Mouse (Mus musculus) CH12.LX (cell line): ENCODE measurements around the gene Pcolce2. TPM values are rescaled to one million over a fixed set of nuclear protein-coding genes. Genes with fewer than 3 reads are reported as not detected.

Experiments
- DNase-seq: peaks from one replicate; pipeline ENCODE4 v3.0.0-alpha.2; 2013; ENCODE audit errors: extremely low read depth
- H3K27ac ChIP-seq: 2 replicates; pipeline ENCODE4 v1.5.1; 2012; ENCODE audit warnings: low read depth, mild to moderate bottlenecking, control low read depth, moderate library complexity; ENCODE audit not compliant: insufficient read depth
- H3K27me3 ChIP-seq: replicated peaks from 2 replicates; pipeline ENCODE3; 2012; ENCODE audit warnings: inconsistent platforms
- H3K36me3 ChIP-seq, 2 experiments: replicated peaks in 1 of 2; 2 replicates each; pipeline versions ENCODE3 to v1.6.1; 2012; ENCODE audit warnings: inconsistent platforms in 1 of 2, low read length in 1 of 2, mild to moderate bottlenecking in 1 of 2, mixed read lengths in 1 of 2, moderate library complexity in 1 of 2; ENCODE audit not compliant: control insufficient read depth in 1 of 2, insufficient read depth in 1 of 2
- H3K4me1 ChIP-seq, 2 experiments: 2 replicates each; pipeline ENCODE4 v1.6.1; 2012; ENCODE audit warnings: inconsistent platforms in 1 of 2, moderate library complexity in 1 of 2; ENCODE audit not compliant: insufficient read depth in 2 of 2, control insufficient read depth in 1 of 2
- H3K4me2 ChIP-seq: 2 replicates; pipeline ENCODE4 v1.6.1; 2012; ENCODE audit warnings: low read depth, mild to moderate bottlenecking, control low read depth; ENCODE audit not compliant: poor library complexity, insufficient read depth, severe bottlenecking
- H3K4me3 ChIP-seq, 3 experiments: fragments of 150-350 bp in 1 of 3; sonication (generic) in 1 of 3; replicated peaks in 1 of 3; 2 replicates each; pipeline versions ENCODE3 to v1.5.1; 2011 to 2012; ENCODE audit warnings: low read depth in 2 of 3, low read length in 2 of 3, mild to moderate bottlenecking in 2 of 3, moderate library complexity in 2 of 3, control low read depth in 1 of 3, improper control_type of control experiment in 1 of 3, inconsistent platforms in 1 of 3, mixed read lengths in 1 of 3; ENCODE audit not compliant: poor library complexity in 1 of 3
- H3K79me2 ChIP-seq: replicated peaks from 2 replicates; pipeline ENCODE4 v1.6.1; 2012; ENCODE audit warnings: mild to moderate bottlenecking, moderate library complexity; ENCODE audit not compliant: control insufficient read depth, poor library complexity, insufficient read depth, severe bottlenecking; ENCODE audit errors: extremely low read depth
- H3K9ac ChIP-seq: 2 replicates; pipeline ENCODE4 v1.6.1; 2012; ENCODE audit warnings: low read depth, mild to moderate bottlenecking, control low read depth, moderate library complexity; ENCODE audit not compliant: insufficient read depth
- H3K9me3 ChIP-seq: replicated peaks from 2 replicates; pipeline ENCODE3; 2012; ENCODE audit warnings: low read length, inconsistent platforms, mixed read lengths
- ELF1 ChIP-seq: IDR thresholded peaks from 2 replicates; pipeline ENCODE4 v1.6.1; 2014; ENCODE audit warnings: low read depth, mild to moderate bottlenecking, inconsistent platforms, low read length, improper control_type of control experiment
- GABPA ChIP-seq: IDR thresholded peaks from 2 replicates; pipeline ENCODE4 v1.6.1; 2012; ENCODE audit warnings: low read depth, low read length, improper control_type of control experiment, inconsistent platforms; ENCODE audit not compliant: insufficient replicate concordance
- JUND ChIP-seq: conservative IDR thresholded peaks from 2 replicates; pipeline ENCODE4 v1.6.1; 2011; ENCODE audit warnings: low read depth, low read length, improper control_type of control experiment
- KAT2A ChIP-seq: IDR thresholded peaks from 2 replicates; pipeline ENCODE4 v1.6.1; 2012; ENCODE audit warnings: low read length, improper control_type of control experiment, inconsistent platforms; ENCODE audit not compliant: insufficient replicate concordance
- MAFK ChIP-seq: IDR thresholded peaks from 2 replicates; pipeline ENCODE4 v1.6.1; 2011; ENCODE audit warnings: low read length, improper control_type of control experiment; ENCODE audit not compliant: insufficient replicate concordance
- MAX ChIP-seq: IDR thresholded peaks from 2 replicates; pipeline ENCODE4 v1.6.1; 2011; ENCODE audit warnings: low read length, improper control_type of control experiment
- MAZ ChIP-seq: IDR thresholded peaks from 2 replicates; pipeline ENCODE4 v1.6.1; 2012; ENCODE audit warnings: low read depth, mild to moderate bottlenecking, inconsistent platforms, low read length, improper control_type of control experiment, moderate library complexity
- POLR2A ChIP-seq: IDR thresholded peaks from 2 replicates; pipeline ENCODE4 v1.6.1; 2011; ENCODE audit warnings: low read depth, mild to moderate bottlenecking, improper control_type of control experiment, low read length
- POLR2AphosphoS2 ChIP-seq: IDR thresholded peaks from 2 replicates; pipeline ENCODE4 v1.6.1; 2011; ENCODE audit warnings: low read depth, low read length, improper control_type of control experiment
- RCOR1 ChIP-seq: conservative IDR thresholded peaks from 2 replicates; pipeline ENCODE4 v1.6.1; 2012; ENCODE audit warnings: low read depth, mild to moderate bottlenecking, inconsistent platforms, low read length, improper control_type of control experiment
- TBP ChIP-seq: conservative IDR thresholded peaks from 2 replicates; pipeline ENCODE4 v1.6.1; 2011; ENCODE audit warnings: low read depth, low read length, improper control_type of control experiment
- USF2 ChIP-seq: conservative IDR thresholded peaks from 2 replicates; pipeline ENCODE4 v1.6.1; 2011; ENCODE audit warnings: low read depth, low read length, improper control_type of control experiment
- dilution Hi-C: fragments of 300-500 bp; cut with MboI; formaldehyde crosslinking; loops from 2 replicates; pipeline ENCODE4 v1.14.3; 2020; ENCODE audit warnings: low sequenced_read_pairs; ENCODE audit not compliant: extremely low pct_unique_long_range_greater_than_20kb, extremely low pct_ligation_motif_present
- in situ Hi-C: fragments of 300-500 bp; cut with MboI; formaldehyde crosslinking; loops from 3 replicates; pipeline ENCODE4 v1.14.3; 2019; ENCODE audit warnings: low sequenced_read_pairs, low pct_ligation_motif_present, low pct_unique_long_range_greater_than_20kb, mixed read lengths
- polyA plus RNA-seq: library from polyadenylated mRNA; unstranded; fragments of >175 nt; gene quantifications from 2 replicates; pipeline ENCODE4 v1.2.1, GENCODE M21; 2012; ENCODE audit warnings: low read depth; ENCODE audit not compliant: insufficient read length
- total RNA-seq, 2 experiments: library from RNA; depleted of rRNA; stranded (reverse); fragments of 300-350 nt in 1 of 2; fragments of >200 nt in 1 of 2; gene quantifications; 2 replicates each; pipeline ENCODE4 v1.2.3; 2012 to 2014

Pcolce2 gene
- total RNA-seq (2012; rRNA removed) (0.04 TPM in 1 of 2 replicates, not detected in the other), total RNA-seq (2014; rRNA removed) (not detected in 2 replicates), polyA plus RNA-seq (0.11 TPM in 1 of 2 replicates, not detected in the other)

- H3K4me3 ChIP-seq, result no peak within 1 kb of the TSS
These were observed at the start of gene Pcolce2 for GRCm38 (mm10) chr9:95637271-95638181. Gene Pcolce2 (plus strand): TSS chr9:95637601.

GRCm38 (mm10) chr9:95588070-95588469 lies 49.3 kb upstream of the Pcolce2 start:
- in situ Hi-C loops, result no loop called here
- H3K4me3 ChIP-seq, result no peak overlapping the region
- peaks cover 0 to 5% of the 10 kb centered on the region in 2 experiments; a peak in 1 of 4 replicates for H3K4me1 ChIP-seq
- peaks cover 2% of the 10 kb centered on the region for H3K9me3 ChIP-seq
- dilution Hi-C loops, result no loop called here
- no peak overlapping the region for H3K27ac ChIP-seq
- no peaks in the 10 kb centered on the region for H3K27me3 ChIP-seq
- no peak overlapping the region for H3K4me2 ChIP-seq
- H3K9ac ChIP-seq, result no peak overlapping the region
- TF ChIP-seq POLR2A (no peak), TBP (no peak), POLR2AphosphoS2 (no peak), ELF1 (no peak), JUND (no peak)
- no peaks in the 10 kb centered on the region for H3K36me3 ChIP-seq
- H3K79me2 ChIP-seq, result no peaks in the 10 kb centered on the region
- no peak for DNase-seq

More at GRCm38 (mm10) chr9:95637271-95638181, at the start of gene Pcolce2:
- TF ChIP-seq MAX (no peak), MAFK (no peak), MAZ (no peak), KAT2A (no peak), RCOR1 (no peak), GABPA (no peak)
- Histone ChIP-seq H3K27me3 (no peaks in the 10 kb centered on the region), H3K9ac (no peak within 1 kb of the TSS), H3K9me3 (peaks cover 7% of the 10 kb centered on the region), H3K4me2 (no peak within 1 kb of the TSS), H3K79me2 (no peaks in the 10 kb centered on the region), H3K27ac (no peak within 1 kb of the TSS), H3K4me1 (no peaks in the 10 kb centered on the region; a peak in 1 of 4 replicates), H3K36me3 (no peaks in the 10 kb centered on the region)
- no peak for DNase-seq
- dilution Hi-C loops, result no loop called here
- in situ Hi-C loops, result no loop called here

- Histone ChIP-seq H3K9me3 (no peaks in the 10 kb centered on the region), H3K9ac (no peak overlapping the region), H3K4me3 (no peak overlapping the region), H3K27ac (no peak overlapping the region), H3K36me3 (no peaks in the 10 kb centered on the region), H3K4me1 (peaks cover 0 to 8% of the 10 kb centered on the region in 2 experiments; a peak in 2 of 4 replicates)
- dilution Hi-C loops, result no loop called here
- no peak for TF ChIP-seq USF2
- TF ChIP-seq ELF1, result 0 out of 2 replicates have a peak, but pooled peaks have one; percentile 5
- TF ChIP-seq, all 38 proteins: peak for 1
- Histone ChIP-seq H3K27me3 (no peaks in the 10 kb centered on the region), H3K4me2 (no peak overlapping the region), H3K79me2 (no peaks in the 10 kb centered on the region)
- DNase-seq, result no peak
- in situ Hi-C loops, result no loop called here
These were observed 43.1 kb upstream of the Pcolce2 start for GRCm38 (mm10) chr9:95594291-95594690.
